Mouse (Mus musculus) gastrocnemius, postnatal 10 days (tissue): Measurements from ENCODE around the gene Patl2. TPM values are rescaled to one million over a fixed set of nuclear protein-coding genes. Genes with fewer than 3 reads are reported as not detected.

Source experiments
- total RNA-seq, 2 experiments: library from RNA; stranded (reverse); gene quantifications; 2 replicates each; pipeline ENCODE4 v1.2.3; 2021

The Patl2 gene
- total RNA-seq, 2 experiments from 2014 or later, result not detected

Other genes with a start within 250 kb of the Patl2 start
- 10 to 100 TPM; 17.7 to 26.0 TPM for gene Ctdspl2, start 230.2 kb downstream of the Patl2 start, total RNA-seq
- under 1 TPM; 0.11 to 0.19 TPM for gene Mageb3, start 230.1 kb downstream of the Patl2 start, total RNA-seq
- 10 to 100 TPM; 18.0 to 19.4 TPM for gene Eif3j1, start 157.6 kb downstream of the Patl2 start, total RNA-seq
- 1 to 10 TPM; 7.6 to 8.9 TPM for gene Spg11, start 67.8 kb downstream of the Patl2 start, total RNA-seq
- gene B2m, start 38.5 kb downstream of the Patl2 start, total RNA-seq, result 100 to 1,000 TPM; 109 to 137 TPM
- not detected for gene Trim69, start 25.5 kb downstream of the Patl2 start, total RNA-seq
- not detected for gene Terb2, start 83 bp upstream of the Patl2 start, total RNA-seq
- 10 to 100 TPM; 16.5 to 19.1 TPM for gene Sord, start 48.6 kb upstream of the Patl2 start, total RNA-seq
- gene Duox2, start 112.3 kb upstream of the Patl2 start, total RNA-seq, result under 1 TPM; 0.33 to 0.34 TPM
- not detected for gene Duoxa2, start 112.7 kb upstream of the Patl2 start, total RNA-seq
- gene Duoxa1, start 127.5 kb upstream of the Patl2 start, total RNA-seq, result under 1 TPM; 0.31 to 0.79 TPM
- under 1 TPM; 0.19 to 0.43 TPM for gene Duox1, start 129.5 kb upstream of the Patl2 start, total RNA-seq
- 1 to 10 TPM; 7.5 to 9.4 TPM for gene Shf, start 183.0 kb upstream of the Patl2 start, total RNA-seq
- 10 to 100 TPM in 1 of 2 experiments, 1 to 10 TPM in 1; 7.0 to 11.4 TPM for gene Slc28a2, start 240.3 kb upstream of the Patl2 start, total RNA-seq